Mouse (Mus musculus): ENCODE measurements around the gene Ulk4. TPM values are rescaled to one million over a fixed set of nuclear protein-coding genes. Genes with fewer than 3 reads are reported as not detected.
A peak's percentile ranks its signal among the peaks of the same experiment; 100 is the strongest.
"Not testable (repeated sequence)": the region's sequence is repeated elsewhere in the genome, so short reads cannot be mapped to it uniquely, and the experiment has no call there.

Ulk4 gene
- total RNA-seq, 2 experiments from 2014 or later = 9.2 to 9.9 TPM

GRCm38 (mm10) chr9:121064606-121065355 is 212.2 kb downstream of the Ulk4 start:
- H3K4me3 ChIP-seq = no peak overlapping the region
- H3K27ac ChIP-seq = no peak overlapping the region
- intact Hi-C loops (cut with DNase I) = no loop called here
- no peak for TF ChIP-seq CTCF (IDR thresholded peaks at IDR 0.05)
- DNase-seq (ENCODE audit: extremely low spot score in 1 of 2, low spot score in 2 of 2) = no peak

DNA sequence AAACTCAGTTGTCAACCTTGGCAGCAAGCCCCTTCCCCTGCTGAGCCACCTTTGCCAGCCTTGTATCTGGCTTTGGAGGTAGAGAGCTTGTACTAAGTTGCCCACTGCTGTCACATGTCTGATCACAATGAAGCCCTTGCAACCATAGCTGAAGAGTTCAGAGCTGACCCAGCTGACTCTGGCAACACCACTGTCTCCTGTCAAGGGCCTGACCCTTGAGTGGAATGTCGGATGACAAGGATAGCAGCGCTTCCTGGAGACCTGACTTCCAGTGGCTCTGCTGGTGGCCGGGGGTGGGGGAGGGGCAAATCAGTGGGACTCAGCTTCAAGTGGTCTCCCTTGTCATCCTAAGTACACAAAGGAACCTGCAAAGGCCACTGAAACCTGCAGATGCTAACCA is 214.3 kb downstream of the Ulk4 start:
- DNase-seq (ENCODE audit: extremely low spot score in 1 of 2, low spot score in 2 of 2) = no peak
- no peak overlapping the region for H3K27ac ChIP-seq
- TF ChIP-seq CTCF (IDR thresholded peaks at IDR 0.05) = no peak
- no peak overlapping the region for H3K4me3 ChIP-seq
- intact Hi-C loops (cut with DNase I) = no loop called here

- no peak for TF ChIP-seq CTCF (IDR thresholded peaks at IDR 0.05)
- DNase-seq (ENCODE audit: extremely low spot score in 1 of 2, low spot score in 2 of 2) = no peak
- no peak overlapping the region for H3K27ac ChIP-seq
- intact Hi-C loops (cut with DNase I) = no loop called here
- H3K4me3 ChIP-seq = no peak overlapping the region
These were observed 215.0 kb downstream of the Ulk4 start for GRCm38 (mm10) chr9:121061820-121062623.

- Histone ChIP-seq H3K4me3 (no peak overlapping the region), H3K27ac (no peak overlapping the region)
- no peak for DNase-seq (ENCODE audit: extremely low spot score in 1 of 2, low spot score in 2 of 2)
- TF ChIP-seq CTCF (IDR thresholded peaks at IDR 0.05) = no peak
- intact Hi-C loops (cut with DNase I) = no loop called here
These were observed 216.7 kb downstream of the Ulk4 start for GRCm38 (mm10) chr9:121060331-121060730.

GRCm38 (mm10) chr9:121059286-121059685 is 217.7 kb downstream of the Ulk4 start:
- peak; percentile 67 for TF ChIP-seq CTCF (IDR thresholded peaks at IDR 0.05)

GRCm38 (mm10) chr9:121058538-121058937 is 218.5 kb downstream of the Ulk4 start:
- Histone ChIP-seq H3K27ac (no peak overlapping the region), H3K4me3 (no peak overlapping the region)
- DNase-seq (ENCODE audit: extremely low spot score in 1 of 2, low spot score in 2 of 2) = no peak
- intact Hi-C loops (cut with DNase I) = no loop called here
- TF ChIP-seq CTCF (IDR thresholded peaks at IDR 0.05) = no peak

More at GRCm38 (mm10) chr9:121059286-121059685, 217.7 kb downstream of the Ulk4 start:
- Histone ChIP-seq H3K4me3 (no peak overlapping the region), H3K27ac (no peak overlapping the region)
- no peak for DNase-seq (ENCODE audit: extremely low spot score in 1 of 2, low spot score in 2 of 2)
- intact Hi-C loops (cut with DNase I) = no loop called here

- intact Hi-C loops (cut with DNase I) = no loop called here
- TF ChIP-seq CTCF (IDR thresholded peaks at IDR 0.05) = no peak
- H3K4me3 ChIP-seq = no peak overlapping the region
- H3K27ac ChIP-seq = no peak overlapping the region; the same call in 1 of the 2 replicates
- DNase-seq (ENCODE audit: extremely low spot score in 1 of 2, low spot score in 2 of 2) = no peak
These were observed 218.9 kb downstream of the Ulk4 start for GRCm38 (mm10) chr9:121058116-121058515.

DNA sequence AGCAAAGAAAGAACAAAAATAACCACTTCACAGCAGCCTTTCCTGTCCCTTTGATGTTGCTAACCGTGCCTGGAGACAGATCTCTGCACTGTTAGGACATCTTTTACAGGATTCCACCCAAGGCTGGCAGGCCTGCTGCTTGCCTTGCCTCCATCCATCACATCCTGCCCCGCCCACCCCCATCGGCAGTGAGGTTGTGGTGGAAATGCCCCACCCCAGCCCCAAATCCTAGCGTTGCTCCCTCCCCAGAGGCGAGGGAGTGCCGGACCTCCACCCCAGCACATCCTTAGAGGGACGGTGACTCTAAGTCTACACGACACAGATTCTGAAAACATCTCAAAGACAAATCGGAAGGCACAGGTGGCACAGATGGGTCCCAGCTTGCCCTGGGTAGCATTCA is 219.6 kb downstream of the Ulk4 start:
- H3K4me3 ChIP-seq = no peak overlapping the region
- TF ChIP-seq CTCF (IDR thresholded peaks at IDR 0.05) = no peak
- intact Hi-C loops (cut with DNase I) = no loop called here
- no peak for DNase-seq (ENCODE audit: extremely low spot score in 1 of 2, low spot score in 2 of 2)
- peak overlapping the region; percentile 26; the same call in 1 of the 2 replicates for H3K27ac ChIP-seq

DNA sequence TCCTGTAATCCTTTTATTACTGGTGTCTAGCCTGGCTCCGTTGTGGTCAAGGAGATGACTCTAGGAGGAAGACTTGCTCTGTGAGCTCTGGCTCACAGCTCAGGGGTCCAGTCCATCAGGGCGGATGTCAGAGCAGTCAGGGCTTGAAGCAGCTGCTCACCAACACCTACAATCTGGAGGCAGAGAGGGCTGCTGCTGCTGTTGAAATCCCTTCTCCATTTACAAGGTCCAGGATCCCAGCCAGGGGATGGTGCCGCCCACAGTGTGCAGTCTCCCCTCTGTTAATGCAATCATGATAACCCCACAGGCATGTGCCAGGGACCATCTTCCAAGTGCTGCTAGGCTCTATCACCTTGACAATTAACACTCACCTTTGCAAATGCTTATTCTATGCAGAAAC is 220.5 kb downstream of the Ulk4 start:
- no peak for TF ChIP-seq CTCF (IDR thresholded peaks at IDR 0.05)
- intact Hi-C loops (cut with DNase I) = no loop called here
- Histone ChIP-seq H3K27ac (no peak overlapping the region), H3K4me3 (no peak overlapping the region)
- no peak for DNase-seq (ENCODE audit: extremely low spot score in 1 of 2, low spot score in 2 of 2)

DNA sequence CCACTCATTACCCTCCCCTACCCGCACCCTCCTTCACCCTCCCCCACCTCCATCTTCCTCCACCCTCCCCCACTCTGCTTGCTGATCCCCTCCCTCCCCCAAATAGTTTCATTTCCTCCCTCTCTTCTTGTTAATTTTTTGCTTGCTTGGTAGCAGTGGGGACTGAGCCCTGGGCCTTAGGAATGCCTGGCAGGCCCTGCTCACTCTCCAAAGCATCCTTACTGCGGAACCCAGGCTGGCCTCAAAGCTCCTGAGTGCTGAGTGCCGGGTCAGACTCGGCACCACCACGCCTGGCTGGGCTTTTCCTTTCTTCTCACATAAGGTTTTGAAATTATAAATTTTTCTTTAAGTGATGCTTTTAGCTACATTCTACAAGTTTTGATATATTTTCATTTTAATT is 221.0 kb downstream of the Ulk4 start:
- no peak for TF ChIP-seq CTCF (IDR thresholded peaks at IDR 0.05)
- intact Hi-C loops (cut with DNase I) = no loop called here
- no peak overlapping the region for H3K4me3 ChIP-seq

DNA sequence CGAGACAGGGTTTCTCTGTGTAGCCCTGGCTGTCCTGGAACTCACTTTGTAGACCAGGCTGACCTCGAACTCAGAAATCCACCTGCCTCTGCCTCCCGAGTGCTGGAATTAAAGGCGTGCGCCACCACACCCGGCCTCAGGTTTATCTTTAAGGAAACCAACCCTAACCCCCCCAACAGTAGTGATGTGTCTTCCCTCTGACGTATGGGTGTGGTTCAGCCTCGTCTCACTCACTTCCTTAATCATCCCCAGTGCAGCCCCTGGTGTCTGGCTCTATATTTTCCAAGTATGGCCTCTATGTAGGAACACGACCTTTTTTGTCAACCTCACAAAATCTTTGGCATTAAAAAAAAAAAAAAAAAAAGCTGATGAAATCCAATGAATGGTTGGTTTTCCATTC is 231.3 kb downstream of the Ulk4 start:
- H3K27ac ChIP-seq; intact Hi-C loops (cut with DNase I); DNase-seq (ENCODE audit: extremely low spot score in 1 of 2, low spot score in 2 of 2); H3K4me3 ChIP-seq: not testable (repeated sequence)

More for the DNA sequence above, 221.0 kb downstream of the Ulk4 start:
- no peak for DNase-seq (ENCODE audit: extremely low spot score in 1 of 2, low spot score in 2 of 2)
- no peak overlapping the region for H3K27ac ChIP-seq

- no peak for TF ChIP-seq CTCF (IDR thresholded peaks at IDR 0.05)
- no peak for DNase-seq (ENCODE audit: extremely low spot score in 1 of 2, low spot score in 2 of 2)
- intact Hi-C loops (cut with DNase I) = no loop called here
- Histone ChIP-seq H3K4me3 (no peak overlapping the region), H3K27ac (no peak overlapping the region)
These were observed 232.4 kb downstream of the Ulk4 start for GRCm38 (mm10) chr9:121044471-121045206.
